Mouse (Mus musculus) stomach, postnatal 0 days (tissue): ENCODE data around the gene Ran.

Experiments used
- CTCF ChIP-seq: IDR thresholded peaks from 2 replicates; pipeline ENCODE4 v1.5.1; 2016; ENCODE audit warnings: antibody characterized with exemption, low read depth, mild to moderate bottlenecking, moderate library complexity
- EP300 ChIP-seq: optimal IDR thresholded peaks from 2 replicates; pipeline ENCODE3; 2016; ENCODE audit warnings: antibody characterized with exemption

GRCm38 (mm10) chr5:128978957-128979356 is 40.9 kb upstream of the Ran start:
- TF ChIP-seq CTCF (peak; percentile 24; the same call in 1 of the 2 replicates), EP300 (no peak)
